Mouse (Mus musculus) spleen, adult 2 months (tissue): ENCODE measurements around the gene Tubgcp6. TPM values are rescaled to one million over a fixed set of nuclear protein-coding genes. Genes with fewer than 3 reads are reported as not detected.

Source experiments
- DNase-seq, 2 experiments: peaks; one replicate each; pipeline versions ENCODE4 v3.0.0 to v3.0.0-alpha.2; 2012 to 2021; ENCODE audit warnings: low spot score in 2 of 2, low read depth in 1 of 2
- H3K27ac ChIP-seq: fragments of 200-500 bp; 2 replicates; pipeline ENCODE4 v1.5.1; 2012; ENCODE audit warnings: low read length, inconsistent platforms; ENCODE audit not compliant: insufficient read depth
- H3K27me3 ChIP-seq: fragments of 200-500 bp; 2 replicates; pipeline ENCODE4 v1.6.1; 2012; ENCODE audit warnings: mild to moderate bottlenecking, moderate library complexity, low read length, inconsistent platforms; ENCODE audit not compliant: control insufficient read depth, insufficient read depth
- H3K36me3 ChIP-seq: fragments of 200-500 bp; 2 replicates; pipeline ENCODE4 v1.6.1; 2012; ENCODE audit warnings: mild to moderate bottlenecking, low read length, inconsistent platforms; ENCODE audit not compliant: control insufficient read depth, insufficient read depth
- H3K4me1 ChIP-seq: fragments of 200-500 bp; 2 replicates; pipeline ENCODE4 v1.6.1; 2011; ENCODE audit warnings: inconsistent platforms; ENCODE audit not compliant: control insufficient read depth, insufficient read depth, insufficient read length
- H3K4me3 ChIP-seq: fragments of 200-500 bp; 2 replicates; pipeline ENCODE4 v1.5.1; 2011; ENCODE audit warnings: mild to moderate bottlenecking, inconsistent platforms; ENCODE audit not compliant: insufficient read depth, insufficient read length; ENCODE audit errors: extremely low read depth
- CTCF ChIP-seq: fragments of 200-500 bp; IDR thresholded peaks from 2 replicates; pipeline ENCODE4 v1.5.1; 2011; ENCODE audit warnings: mild to moderate bottlenecking, inconsistent platforms; ENCODE audit not compliant: insufficient read depth, insufficient read length, insufficient replicate concordance; ENCODE audit errors: extremely low read depth
- POLR2A ChIP-seq: fragments of 200-500 bp; IDR thresholded peaks from 2 replicates; pipeline ENCODE4 v1.6.1; 2011; ENCODE audit warnings: low read depth, low read length, inconsistent platforms
- WGBS: fragments of 180-500 bp; shearing (Covaris S2); methylation state at CpG from one replicate; pipeline ENCODE4 v1.1.7; 2018; 5-methylcytosine and 5-hydroxymethylcytosine counted together
- polyA plus RNA-seq: library from polyadenylated mRNA; depleted of rRNA; stranded (reverse); fragments of >200 nt; gene quantifications from 2 replicates; pipeline ENCODE4 v1.2.3, GENCODE M21; 2012

Gene Tubgcp6
- polyA plus RNA-seq, 1 experiment = 38.4 TPM

DNA sequence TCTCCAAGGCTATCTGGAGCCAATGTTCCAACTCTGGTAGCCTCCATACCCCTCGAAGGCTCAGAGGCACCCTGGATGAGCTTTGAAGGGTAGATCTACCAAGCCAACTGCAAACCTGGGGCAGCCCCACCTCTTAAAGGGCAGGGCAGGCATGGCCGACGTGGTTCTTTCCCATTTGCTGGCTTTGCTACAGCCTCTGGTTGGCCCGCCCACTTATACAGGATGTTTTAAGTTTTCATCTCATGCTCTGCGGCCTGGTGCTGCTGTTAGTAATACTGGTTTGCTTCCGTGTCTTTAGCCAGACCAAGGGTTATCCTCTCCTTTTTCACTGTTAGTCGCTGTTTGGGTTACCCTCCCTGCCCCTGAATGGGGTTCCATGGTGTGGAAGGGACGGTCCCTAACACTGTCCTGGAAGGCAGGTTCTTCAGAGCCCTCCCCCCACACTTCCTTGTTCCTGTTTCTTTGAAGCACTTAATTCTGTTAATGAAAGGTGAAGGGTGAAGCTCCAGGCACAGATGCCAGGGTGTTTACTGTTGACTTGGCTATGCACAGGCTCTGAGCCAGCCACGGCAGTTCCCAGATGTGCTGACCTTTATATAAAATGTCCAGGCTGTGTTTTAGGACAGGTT lies 44.6 kb downstream of the Tubgcp6 start:
- TF ChIP-seq POLR2A (peak; percentile 7), CTCF (no peak)
- Histone ChIP-seq H3K4me1 (peaks cover 14% of the 10 kb centered on the region; the same call in 1 of the 2 replicates), H3K4me3 (peak overlapping the region; percentile 53; the same call in 1 of the 2 replicates), H3K27ac (peak overlapping the region; percentile 84), H3K36me3 (peaks cover 16% of the 10 kb centered on the region), H3K27me3 (no peaks in the 10 kb centered on the region)
- peak; percentile 69 to 77 for DNase-seq
- 4% methylated on average over 9 of the region's 9 CpGs for WGBS

DNA sequence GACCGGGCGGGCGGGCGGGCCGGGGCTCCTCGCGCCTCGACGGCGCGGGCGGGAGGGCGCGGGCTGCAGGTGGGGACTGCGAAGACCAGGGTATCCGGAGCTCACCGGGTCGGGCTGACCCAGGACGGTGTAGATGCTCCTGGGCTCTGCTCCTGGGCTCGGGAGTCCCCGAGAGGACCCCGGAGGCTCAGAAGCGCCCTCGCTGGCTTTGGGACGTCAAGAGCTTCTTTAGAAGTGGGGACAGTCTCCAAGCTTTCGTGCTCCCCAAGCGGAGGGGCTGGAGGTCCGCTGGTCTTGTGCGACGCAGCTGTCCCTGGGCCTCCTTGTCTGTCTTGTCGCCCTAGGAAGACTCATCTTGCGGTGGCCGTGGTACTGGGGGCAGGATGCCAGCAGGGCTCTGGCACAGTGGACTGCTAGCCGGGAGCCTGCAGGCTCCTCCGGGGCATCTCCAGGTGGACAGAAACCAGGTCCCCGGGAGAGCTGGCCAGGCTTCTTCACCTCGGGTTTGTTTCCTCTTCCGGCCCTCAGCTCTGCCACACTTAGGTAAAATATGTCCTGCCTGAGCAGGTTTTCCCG lies 46.7 kb downstream of the Tubgcp6 start:
- peaks cover 14% of the 10 kb centered on the region; the same call in 1 of the 2 replicates for H3K4me1 ChIP-seq
- H3K36me3 ChIP-seq = 0 out of 2 replicates have a peak, but pooled peaks cover 3% of the 10 kb centered on the region
- peak overlapping the region; percentile 76 for H3K4me3 ChIP-seq
- peak in 1 of 2 experiments; percentile 33 for DNase-seq
- TF ChIP-seq CTCF = no peak
- TF ChIP-seq POLR2A = no peak
- under 1% methylated on average over 39 of the region's 39 CpGs for WGBS
- peak overlapping the region; percentile 78 for H3K27ac ChIP-seq
- no peaks in the 10 kb centered on the region for H3K27me3 ChIP-seq

DNA sequence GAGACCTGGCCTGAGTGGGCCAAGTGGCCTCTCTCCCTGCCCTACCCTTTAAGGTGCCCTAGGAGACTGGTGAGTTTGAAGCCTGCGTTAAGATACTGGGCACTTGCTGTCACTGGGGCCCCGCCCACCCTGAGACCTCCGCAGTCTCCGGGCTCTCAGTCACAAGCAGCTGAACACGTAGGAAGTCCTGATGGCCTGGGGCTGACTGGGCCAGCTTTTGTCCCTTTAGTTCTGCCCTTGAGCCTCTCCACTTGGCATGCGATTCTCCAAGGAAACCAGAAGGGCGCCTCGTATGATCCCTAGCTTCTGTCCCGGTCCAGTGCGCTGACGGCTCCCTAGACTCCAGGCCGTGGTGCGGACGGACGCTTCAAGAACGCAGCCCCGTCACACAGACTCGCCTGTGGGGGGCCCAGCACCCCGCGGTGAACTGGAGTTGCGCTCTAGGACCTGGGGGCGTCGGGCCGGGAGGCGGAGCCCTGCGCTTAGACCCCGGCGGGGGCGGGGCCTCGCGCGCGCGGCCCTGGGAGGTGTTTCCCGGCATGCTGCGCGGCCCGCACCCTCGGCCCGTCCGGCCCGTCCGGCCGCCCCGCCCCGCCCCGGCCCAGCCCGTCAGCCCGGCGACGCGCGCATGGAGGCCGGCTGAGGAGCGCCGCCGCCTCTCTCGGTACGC lies 47.3 kb downstream of the Tubgcp6 start:
- DNase-seq = peak; percentile 52 to 82
- Histone ChIP-seq H3K36me3 (no peaks in the 10 kb centered on the region), H3K27ac (peak overlapping the region; percentile 70), H3K27me3 (no peaks in the 10 kb centered on the region), H3K4me3 (peak overlapping the region; percentile 76), H3K4me1 (peaks cover 14% of the 10 kb centered on the region; the same call in 1 of the 2 replicates)
- TF ChIP-seq CTCF (no peak), POLR2A (peak; percentile 52)
- WGBS = under 1% methylated on average over 45 of the region's 59 CpGs

DNA sequence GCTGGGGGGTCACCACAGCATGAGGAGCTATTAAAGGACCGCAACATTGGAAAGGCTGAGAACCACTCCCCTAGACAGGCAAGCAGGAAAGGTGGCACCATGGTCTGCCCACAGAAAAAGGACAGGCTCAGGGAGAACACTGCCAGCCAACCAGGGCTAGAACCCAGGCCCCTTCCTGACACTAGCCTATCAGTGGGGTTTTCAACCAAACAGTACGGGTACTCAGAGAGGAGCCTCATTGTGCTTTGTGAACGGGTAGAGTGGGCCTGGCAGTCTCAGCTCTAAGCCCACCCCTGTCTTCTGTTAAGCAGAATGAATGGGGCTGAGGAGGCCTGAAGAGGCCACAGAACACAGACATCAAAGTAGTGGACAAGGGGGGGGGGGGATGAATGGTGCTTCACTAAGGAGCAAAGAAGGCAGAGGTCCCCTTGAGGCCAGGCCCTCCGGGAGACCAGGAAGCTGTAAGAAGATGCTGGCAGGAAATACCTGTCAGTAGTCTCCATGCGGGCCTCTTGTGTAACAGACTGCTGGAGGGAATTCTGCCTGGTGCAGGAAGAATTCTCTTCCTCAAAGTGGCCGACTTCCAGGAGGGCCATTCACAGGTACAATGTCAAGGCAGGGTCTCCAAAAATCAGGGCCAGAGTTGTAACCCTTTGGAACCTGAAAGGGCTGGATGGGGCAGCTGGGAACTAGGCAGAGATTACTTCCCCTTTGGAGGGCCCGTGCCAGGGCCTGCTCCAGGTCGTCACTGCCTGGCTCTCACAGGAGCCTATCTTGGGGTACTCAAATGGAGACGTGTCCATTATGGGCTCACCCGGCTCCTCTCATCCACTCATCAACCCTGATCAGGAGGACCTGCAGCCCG lies 48.1 kb downstream of the Tubgcp6 start, which contains the start of gene Trabd:
Gene Trabd (plus strand): TSS at position 512 of the 865 bp plus-strand sequence.
- Histone ChIP-seq H3K4me3 (peak within 1 kb of the TSS; percentile 76), H3K36me3 (no peaks in the 10 kb centered on the region), H3K27me3 (no peaks in the 10 kb centered on the region), H3K27ac (peak within 1 kb of the TSS; percentile 70), H3K4me1 (peaks cover 14% of the 10 kb centered on the region; the same call in 1 of the 2 replicates)
- TF ChIP-seq POLR2A (no peak), CTCF (no peak)
- DNase-seq = no peak
- WGBS = 31% methylated on average over 11 of the region's 11 CpGs

DNA sequence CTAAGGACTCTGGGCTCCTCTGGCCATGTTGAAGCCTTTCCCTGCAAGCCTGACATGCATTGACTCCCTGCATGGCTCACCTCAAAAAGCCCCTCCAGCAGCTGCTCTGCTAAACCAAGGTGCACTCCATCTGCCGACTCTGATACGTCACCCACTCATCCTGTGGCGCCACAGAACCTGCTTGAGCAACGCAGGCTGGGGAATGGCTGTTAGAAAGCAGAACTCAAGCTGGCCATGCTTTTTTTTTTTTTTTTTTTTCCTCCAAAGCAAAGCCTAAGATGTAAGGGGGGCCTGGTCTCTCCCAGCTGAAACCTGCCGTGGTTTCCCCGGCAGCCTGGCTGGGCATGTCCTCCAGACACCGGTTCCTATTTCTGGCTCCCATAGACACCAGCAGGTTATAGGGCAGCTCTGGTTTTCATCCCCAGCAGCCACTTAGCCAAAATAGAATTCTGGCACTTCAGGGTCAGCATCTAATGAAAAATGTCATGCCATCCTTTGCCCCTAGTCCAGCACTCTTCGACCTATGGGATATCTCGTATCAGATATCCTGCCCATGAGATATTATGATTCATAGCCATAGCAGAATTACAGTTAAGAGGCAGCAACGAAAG lies 48.8 kb downstream of the Tubgcp6 start:
- no peak for DNase-seq
- Histone ChIP-seq H3K27ac (no peak overlapping the region), H3K36me3 (no peaks in the 10 kb centered on the region), H3K4me1 (peaks cover 14% of the 10 kb centered on the region; the same call in 1 of the 2 replicates), H3K4me3 (no peak overlapping the region), H3K27me3 (no peaks in the 10 kb centered on the region)
- TF ChIP-seq POLR2A = no peak
- no peak for TF ChIP-seq CTCF
- 45% methylated on average over 10 of the region's 10 CpGs for WGBS

GRCm38 (mm10) chr15:89070606-89071005 lies 52.3 kb downstream of the Tubgcp6 start:
- peaks cover 4% of the 10 kb centered on the region for H3K4me1 ChIP-seq
- peaks cover 2% of the 10 kb centered on the region; the same call in 1 of the 2 replicates for H3K27me3 ChIP-seq
- 87% methylated on average over 24 of the region's 24 CpGs for WGBS
- no peak for TF ChIP-seq POLR2A
- no peak for TF ChIP-seq CTCF
- DNase-seq = no peak
- no peak overlapping the region for H3K4me3 ChIP-seq
- no peak overlapping the region for H3K27ac ChIP-seq
- H3K36me3 ChIP-seq = no peaks in the 10 kb centered on the region
